Mouse (Mus musculus) intestine, postnatal 0 days (tissue): ENCODE results near the gene Henmt1. TPM values are rescaled to one million over a fixed set of nuclear protein-coding genes. Genes with fewer than 3 reads are reported as not detected.

Experiments used
- ATAC-seq: fragments of 200-750 bp; cut with Nextera tagmentation; 2 replicates; pipeline ENCODE4 v1.8.0; 2017; ENCODE audit warnings: mild to moderate bottlenecking, moderate TSS enrichment, moderate library complexity
- H3K27ac ChIP-seq: fragments of 300-500 bp; sonication (generic); 2 replicates; pipeline ENCODE4 v1.5.1; 2014; ENCODE audit warnings: mild to moderate bottlenecking, low read depth, low read length, moderate library complexity
- H3K27me3 ChIP-seq: fragments of 300-500 bp; sonication (generic); replicated peaks from 2 replicates; pipeline ENCODE4 v1.6.1; 2014; ENCODE audit warnings: low read length, mixed read lengths; ENCODE audit not compliant: control insufficient read depth, insufficient read depth
- H3K36me3 ChIP-seq: fragments of 300-500 bp; sonication (generic); 2 replicates; pipeline ENCODE4 v1.6.1; 2014; ENCODE audit warnings: mild to moderate bottlenecking, moderate library complexity; ENCODE audit not compliant: control insufficient read depth, insufficient read depth
- H3K4me1 ChIP-seq: fragments of 300-500 bp; sonication (generic); replicated peaks from 2 replicates; pipeline ENCODE4 v1.6.1; 2014; ENCODE audit warnings: antibody characterized with exemption, low read length, mixed read lengths; ENCODE audit not compliant: control insufficient read depth, insufficient read depth
- H3K4me2 ChIP-seq: fragments of 300-500 bp; sonication (generic); replicated peaks from 2 replicates; pipeline ENCODE4 v1.6.1; 2014; ENCODE audit warnings: low read depth, mild to moderate bottlenecking, moderate library complexity
- H3K4me3 ChIP-seq: fragments of 300-500 bp; sonication (generic); 2 replicates; pipeline ENCODE4 v1.5.1; 2014; ENCODE audit warnings: low read depth, low read length
- H3K9ac ChIP-seq: fragments of 300-500 bp; sonication (generic); 2 replicates; pipeline ENCODE4 v1.6.1; 2014; ENCODE audit warnings: mild to moderate bottlenecking, low read depth, low read length
- H3K9me3 ChIP-seq: fragments of 300-500 bp; sonication (generic); 2 replicates; pipeline ENCODE4 v1.6.1; 2016; ENCODE audit warnings: mixed run types; ENCODE audit not compliant: control insufficient read depth
- CTCF ChIP-seq: sonication (generic); IDR thresholded peaks from 2 replicates; pipeline ENCODE4 v1.5.1; 2016; ENCODE audit warnings: low read depth, mild to moderate bottlenecking, control low read depth, antibody characterized with exemption, moderate library complexity
- WGBS: fragments of 180-500 bp; shearing (Covaris S2); extraction: QIAGEN DNeasy Blood & Tissue Kit; methylation state at CpG from one replicate; pipeline ENCODE4 v1.1.7; 2014; 5-methylcytosine and 5-hydroxymethylcytosine counted together
- polyA plus RNA-seq: library from polyadenylated mRNA; unstranded; fragments of >200 nt; fragmentation: Nextera tagmentation; extraction: Ambion mirVana; gene quantifications from 2 replicates; pipeline ENCODE4 v1.2.1, GENCODE M21; 2015

The Henmt1 gene
- polyA plus RNA-seq, 1 experiment from 2014 or later, result 0.38 TPM

DNA sequence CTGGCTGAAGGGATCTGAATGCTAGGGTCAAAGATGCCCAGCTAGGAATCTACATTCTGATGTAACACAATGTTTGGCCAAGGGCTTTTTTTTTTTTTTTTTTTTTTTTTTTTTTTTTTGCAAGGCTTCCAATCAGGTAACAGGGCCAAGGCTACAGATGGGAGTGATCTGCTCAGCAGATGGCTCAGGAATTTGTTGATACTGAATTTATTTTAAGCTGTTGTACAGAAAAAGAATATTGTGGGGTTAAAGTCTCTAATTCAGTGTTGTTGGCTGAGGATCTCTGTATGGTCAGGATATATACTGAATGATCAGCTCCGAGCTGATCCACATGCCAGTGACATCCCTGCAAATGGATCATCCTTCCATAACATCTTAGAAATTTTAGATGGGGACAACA is 23.7 kb upstream of the Henmt1 start:
- H3K4me3 ChIP-seq, result no peak overlapping the region
- no peak for ATAC-seq
- WGBS, result 79% methylated on average over 1 of the region's 1 CpGs
- no peaks in the 10 kb centered on the region for H3K4me1 ChIP-seq
- H3K4me2 ChIP-seq, result no peak overlapping the region
- H3K9me3 ChIP-seq, result no peaks in the 10 kb centered on the region
- no peaks in the 10 kb centered on the region for H3K36me3 ChIP-seq
- no peak overlapping the region for H3K9ac ChIP-seq
- no peak for TF ChIP-seq CTCF
- no peaks in the 10 kb centered on the region for H3K27me3 ChIP-seq
- no peak overlapping the region for H3K27ac ChIP-seq

DNA sequence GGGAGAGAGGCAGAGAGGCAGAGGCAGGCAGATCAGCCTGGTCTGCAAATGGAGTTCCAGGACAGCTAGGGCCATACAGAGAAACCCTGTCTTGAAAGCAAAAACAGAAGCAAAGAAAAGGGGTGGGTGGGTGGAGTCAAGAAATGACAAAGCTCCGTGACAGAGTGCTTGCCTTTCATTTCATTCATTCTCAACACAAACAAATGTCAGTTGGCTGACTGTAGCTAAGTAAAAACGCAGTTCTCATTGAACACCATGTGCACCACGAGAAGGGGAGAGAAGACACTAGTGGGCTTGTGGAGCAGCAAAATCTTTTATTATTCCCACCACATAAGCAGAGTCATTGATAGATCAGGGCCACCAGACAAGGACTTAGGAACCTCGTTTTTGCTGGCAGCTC is 22.8 kb upstream of the Henmt1 start:
- H3K36me3 ChIP-seq, result no peaks in the 10 kb centered on the region
- WGBS, result 39% methylated on average over 4 of the region's 4 CpGs
- TF ChIP-seq CTCF, result no peak
- no peaks in the 10 kb centered on the region for H3K27me3 ChIP-seq
- H3K9ac ChIP-seq, result no peak overlapping the region
- ATAC-seq, result no peak
- H3K9me3 ChIP-seq, result no peaks in the 10 kb centered on the region
- no peak overlapping the region for H3K4me3 ChIP-seq
- no peak overlapping the region for H3K27ac ChIP-seq
- H3K4me1 ChIP-seq, result no peaks in the 10 kb centered on the region
- H3K4me2 ChIP-seq, result no peak overlapping the region

DNA sequence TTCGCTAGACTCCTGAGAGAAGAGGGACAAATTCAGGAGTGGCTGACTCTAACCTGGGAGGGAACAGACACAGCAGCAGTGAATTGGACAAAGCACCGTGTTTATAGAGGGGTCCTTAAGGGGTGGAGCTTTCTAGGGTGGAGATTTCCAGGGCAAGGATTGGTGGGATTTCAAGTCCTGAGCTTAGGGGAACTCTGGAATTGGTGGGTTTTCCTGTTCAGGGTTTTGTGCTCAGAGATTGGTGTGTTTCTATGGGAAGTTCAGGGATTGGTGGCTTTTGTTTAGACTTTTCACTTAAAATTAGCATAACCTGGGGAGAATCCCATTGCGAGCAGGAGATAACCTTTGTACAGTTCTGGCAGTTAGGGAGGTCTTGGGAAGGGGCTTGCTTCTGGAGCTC is 21.7 kb upstream of the Henmt1 start:
- 55% methylated on average over 3 of the region's 3 CpGs for WGBS
- Histone ChIP-seq H3K4me3 (no peak overlapping the region), H3K4me2 (no peak overlapping the region), H3K9me3 (no peaks in the 10 kb centered on the region), H3K4me1 (no peaks in the 10 kb centered on the region), H3K36me3 (no peaks in the 10 kb centered on the region), H3K27ac (no peak overlapping the region), H3K27me3 (no peaks in the 10 kb centered on the region), H3K9ac (no peak overlapping the region)
- no peak for ATAC-seq
- TF ChIP-seq CTCF, result no peak

GRCm38 (mm10) chr3:108918852-108919251 is 20.8 kb upstream of the Henmt1 start:
- H3K36me3 ChIP-seq, result no peaks in the 10 kb centered on the region
- H3K9ac ChIP-seq, result no peak overlapping the region
- H3K4me3 ChIP-seq, result no peak overlapping the region
- H3K9me3 ChIP-seq, result no peaks in the 10 kb centered on the region
- TF ChIP-seq CTCF, result peak; percentile 63
- no peak overlapping the region for H3K4me2 ChIP-seq
- 30% methylated on average over 1 of the region's 1 CpGs for WGBS
- no peaks in the 10 kb centered on the region for H3K27me3 ChIP-seq
- no peak for ATAC-seq
- H3K27ac ChIP-seq, result no peak overlapping the region
- H3K4me1 ChIP-seq, result no peaks in the 10 kb centered on the region

- Histone ChIP-seq H3K36me3 (no peaks in the 10 kb centered on the region), H3K27ac (peak overlapping the region; percentile 60; the same call in 1 of the 2 replicates), H3K4me1 (no peaks in the 10 kb centered on the region), H3K4me2 (no peak overlapping the region), H3K4me3 (no peak overlapping the region), H3K27me3 (no peaks in the 10 kb centered on the region), H3K9me3 (no peaks in the 10 kb centered on the region), H3K9ac (no peak overlapping the region)
- TF ChIP-seq CTCF, result no peak
- peak; percentile 78 for ATAC-seq
- 53% methylated on average over 3 of the region's 3 CpGs for WGBS
Observed at GRCm38 (mm10) chr3:108920442-108921070, 19.1 kb upstream of the Henmt1 start.

GRCm38 (mm10) chr3:108921822-108922221 is 17.9 kb upstream of the Henmt1 start:
- Histone ChIP-seq H3K4me2 (no peak overlapping the region), H3K27ac (no peak overlapping the region), H3K36me3 (no peaks in the 10 kb centered on the region), H3K4me1 (0 out of 2 replicates have a peak, but pooled peaks cover 3% of the 10 kb centered on the region), H3K27me3 (no peaks in the 10 kb centered on the region), H3K4me3 (no peak overlapping the region), H3K9me3 (no peaks in the 10 kb centered on the region), H3K9ac (no peak overlapping the region)
- no peak for TF ChIP-seq CTCF
- WGBS, result 75% methylated on average over 1 of the region's 1 CpGs
- ATAC-seq, result no peak
